Mouse (Mus musculus) midbrain, embryonic 14.5 days (tissue): ENCODE data around the gene Cntn4. TPM values are rescaled to one million over a fixed set of nuclear protein-coding genes. Genes with fewer than 3 reads are reported as not detected.

Source experiments
- ATAC-seq: fragments of 200-750 bp; cut with Nextera tagmentation; 2 replicates; pipeline ENCODE4 v1.8.0; 2017; ENCODE audit warnings: moderate number of reproducible peaks, moderate library complexity; ENCODE audit not compliant: low FRiP score, low TSS enrichment
- DNase-seq: peaks from one replicate; pipeline ENCODE4 v3.0.0-alpha.2; 2015
- H3K27ac ChIP-seq: fragments of 300-500 bp; sonication (generic); replicated peaks from 2 replicates; pipeline ENCODE4 v1.5.1; 2014; ENCODE audit warnings: mild to moderate bottlenecking, low read depth, low read length, moderate library complexity
- H3K27me3 ChIP-seq: fragments of 300-500 bp; sonication (generic); 2 replicates; pipeline ENCODE4 v1.6.1; 2014; ENCODE audit warnings: low read length, control low read depth, mixed read lengths; ENCODE audit not compliant: control insufficient read depth, insufficient read depth
- H3K36me3 ChIP-seq: fragments of 300-500 bp; sonication (generic); 2 replicates; pipeline ENCODE4 v1.6.1; 2014; ENCODE audit warnings: low read length, control low read depth; ENCODE audit not compliant: control insufficient read depth, insufficient read depth
- H3K4me1 ChIP-seq: fragments of 300-500 bp; sonication (generic); 2 replicates; pipeline ENCODE4 v1.6.1; 2014; ENCODE audit warnings: mild to moderate bottlenecking, antibody characterized with exemption, low read length, control low read depth; ENCODE audit not compliant: control insufficient read depth, insufficient read depth
- H3K4me2 ChIP-seq: fragments of 300-500 bp; sonication (generic); 2 replicates; pipeline ENCODE4 v1.6.1; 2014; ENCODE audit warnings: mild to moderate bottlenecking, low read length, moderate library complexity
- H3K4me3 ChIP-seq: fragments of 300-500 bp; sonication (generic); replicated peaks from 2 replicates; pipeline ENCODE4 v1.5.1; 2014; ENCODE audit warnings: low read depth, low read length
- H3K9ac ChIP-seq: fragments of 300-500 bp; sonication (generic); replicated peaks from 2 replicates; pipeline ENCODE4 v1.6.1; 2014; ENCODE audit warnings: mild to moderate bottlenecking, low read length, moderate library complexity
- H3K9me3 ChIP-seq: fragments of 300-500 bp; sonication (generic); 2 replicates; pipeline ENCODE4 v1.6.1; 2016; ENCODE audit warnings: low read length, control low read depth, mixed read lengths; ENCODE audit not compliant: control insufficient read depth
- WGBS: fragments of 180-500 bp; shearing (Covaris S2); extraction: QIAGEN DNeasy Blood & Tissue Kit; methylation state at CpG from one replicate; pipeline ENCODE4 v1.1.7; 2014; 5-methylcytosine and 5-hydroxymethylcytosine counted together
- polyA plus RNA-seq: library from polyadenylated mRNA; unstranded; fragments of >200 nt; fragmentation: Nextera tagmentation; extraction: Ambion mirVana; gene quantifications from 2 replicates; pipeline ENCODE4 v1.2.1, GENCODE M21; 2014

Cntn4 gene
- polyA plus RNA-seq, 1 experiment from 2014 or later = 29.8 TPM

DNA sequence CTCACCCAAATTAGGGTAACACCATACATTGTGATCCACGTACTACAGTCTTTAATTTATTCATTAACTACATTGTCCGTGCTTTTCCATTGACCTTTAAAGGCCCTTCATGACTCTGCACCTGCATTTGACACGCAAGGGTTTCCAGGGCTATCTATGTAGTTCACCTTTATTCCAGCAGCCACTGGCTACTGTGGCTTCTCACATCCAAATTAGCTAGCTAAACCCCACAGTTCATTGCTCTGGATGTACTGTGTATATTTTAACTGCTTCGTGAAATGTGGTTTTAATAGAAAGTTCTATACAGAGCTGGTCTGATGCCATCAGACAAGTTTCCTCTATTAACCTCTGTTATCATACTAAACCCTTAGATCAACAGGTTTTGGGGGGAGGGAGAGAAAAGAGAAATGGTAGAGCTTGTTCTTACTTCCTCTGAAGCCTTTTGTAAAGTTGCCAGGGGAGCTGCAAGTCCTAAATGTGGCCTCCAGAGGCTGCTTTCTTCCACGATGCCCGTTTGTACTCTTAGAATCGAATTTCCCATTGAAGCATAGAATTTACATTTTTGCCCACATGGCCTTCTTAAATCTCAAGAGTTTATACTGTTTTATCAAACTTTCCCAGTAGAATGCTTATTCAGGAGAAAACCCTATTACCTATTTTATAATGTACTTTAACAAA is 1066.2 kb downstream of the Cntn4 start:
- H3K4me3 ChIP-seq = no peak overlapping the region
- ATAC-seq (no peak), DNase-seq (no peak)
- no peak overlapping the region for H3K27ac ChIP-seq
- 75% methylated on average over 7 of the region's 7 CpGs for WGBS
- no peak overlapping the region for H3K9ac ChIP-seq
- H3K4me1 ChIP-seq = no peaks in the 10 kb centered on the region
- no peaks in the 10 kb centered on the region for H3K27me3 ChIP-seq
- no peaks in the 10 kb centered on the region for H3K9me3 ChIP-seq
- H3K36me3 ChIP-seq = no peaks in the 10 kb centered on the region
- H3K4me2 ChIP-seq = no peak overlapping the region

DNA sequence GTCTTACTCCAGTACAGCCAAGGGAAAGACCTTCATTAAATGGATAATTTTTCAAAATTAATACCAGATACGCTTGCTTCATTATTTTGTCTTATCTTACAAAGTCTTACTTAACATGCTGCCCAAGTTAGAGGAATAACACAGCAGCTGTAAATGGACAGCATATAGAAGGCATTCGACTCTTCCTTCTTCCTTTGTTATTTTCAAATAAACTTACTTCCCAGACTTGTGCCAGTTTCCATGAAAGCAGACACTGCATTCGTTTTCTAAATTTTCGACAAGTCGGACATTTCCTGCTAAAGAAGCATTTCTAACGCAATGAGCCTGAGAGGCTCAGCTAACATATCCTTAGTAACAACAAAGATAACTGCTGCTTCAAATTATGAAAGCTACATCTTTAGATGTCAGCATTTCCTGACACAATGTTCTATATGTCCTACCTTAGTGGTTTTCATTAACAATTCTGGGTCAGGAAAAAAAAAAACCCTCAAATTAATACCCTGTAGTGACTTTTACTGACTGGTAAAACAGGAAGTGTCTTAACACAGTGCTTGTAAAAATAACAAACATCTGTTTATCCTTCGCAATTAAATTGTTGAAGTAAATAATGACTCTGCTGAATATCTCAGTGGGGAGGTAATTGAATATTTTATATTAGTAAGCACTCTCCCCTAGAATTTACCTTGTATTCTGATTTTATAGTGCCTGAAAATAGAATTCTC is 1068.4 kb downstream of the Cntn4 start:
- ATAC-seq (no peak), DNase-seq (no peak)
- Histone ChIP-seq H3K36me3 (no peaks in the 10 kb centered on the region), H3K9me3 (no peaks in the 10 kb centered on the region), H3K4me3 (no peak overlapping the region), H3K27ac (no peak overlapping the region), H3K9ac (no peak overlapping the region), H3K4me2 (no peak overlapping the region), H3K4me1 (no peaks in the 10 kb centered on the region), H3K27me3 (no peaks in the 10 kb centered on the region)
- 89% methylated on average over 7 of the region's 7 CpGs for WGBS

DNA sequence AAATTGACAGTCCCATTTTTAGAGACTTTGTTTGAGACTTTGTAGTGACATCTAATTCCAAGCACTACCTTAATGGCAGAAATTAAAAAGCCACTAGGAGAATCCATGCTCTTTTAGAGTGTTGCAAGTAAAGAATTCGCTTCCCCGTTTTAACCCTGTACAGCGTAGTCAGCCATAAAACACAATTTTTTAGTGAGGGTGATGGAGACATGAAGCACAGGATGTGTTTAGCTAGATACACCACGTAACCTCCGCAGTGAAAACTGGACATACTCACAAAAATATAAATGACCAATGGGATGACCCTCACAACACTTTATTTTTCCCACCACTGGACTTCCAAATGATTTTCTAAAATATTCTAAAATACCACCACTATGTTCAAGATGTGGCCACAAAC is 1069.8 kb downstream of the Cntn4 start:
- no peaks in the 10 kb centered on the region for H3K36me3 ChIP-seq
- H3K9ac ChIP-seq = no peak overlapping the region
- H3K4me3 ChIP-seq = no peak overlapping the region
- no peak overlapping the region for H3K27ac ChIP-seq
- DNase-seq = no peak
- H3K4me1 ChIP-seq = no peaks in the 10 kb centered on the region
- H3K27me3 ChIP-seq = no peaks in the 10 kb centered on the region
- ATAC-seq = no peak
- no peaks in the 10 kb centered on the region for H3K9me3 ChIP-seq
- WGBS = 95% methylated on average over 5 of the region's 5 CpGs
- no peak overlapping the region for H3K4me2 ChIP-seq

DNA sequence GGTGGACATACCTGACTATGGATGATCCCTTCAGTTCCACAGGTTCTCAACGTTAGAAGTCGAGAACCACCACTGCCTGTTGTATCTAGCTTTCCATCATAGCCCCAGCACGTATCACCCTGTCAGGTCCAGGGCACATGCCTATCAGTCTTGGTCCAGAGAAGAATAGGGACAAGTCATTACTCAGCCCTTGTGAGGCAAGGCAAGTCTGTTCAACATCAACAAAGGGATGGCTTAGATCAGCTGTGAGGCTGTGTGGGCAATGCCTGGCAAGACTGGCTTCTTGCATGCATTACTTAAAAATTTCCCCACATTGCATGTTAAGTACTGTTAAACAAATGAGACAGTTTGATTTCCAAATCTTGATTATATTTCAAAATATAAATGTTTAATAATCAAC is 1070.3 kb downstream of the Cntn4 start:
- Histone ChIP-seq H3K27ac (no peak overlapping the region), H3K27me3 (no peaks in the 10 kb centered on the region), H3K4me2 (no peak overlapping the region), H3K36me3 (no peaks in the 10 kb centered on the region), H3K9ac (no peak overlapping the region), H3K4me3 (no peak overlapping the region), H3K9me3 (no peaks in the 10 kb centered on the region), H3K4me1 (no peaks in the 10 kb centered on the region)
- DNase-seq (no peak), ATAC-seq (no peak)
- 79% methylated on average over 3 of the region's 3 CpGs for WGBS
